Mouse (Mus musculus) kidney, postnatal 0 days (tissue): ENCODE measurements around the gene Rnaset2a. TPM values are rescaled to one million over a fixed set of nuclear protein-coding genes. Genes with fewer than 3 reads are reported as not detected.
"Not testable (repeated sequence)": the region's sequence is repeated elsewhere in the genome, so short reads cannot be mapped to it uniquely, and the experiment has no call there.

Experiments used
- ATAC-seq: fragments of 200-750 bp; cut with Nextera tagmentation; replicated peaks from 2 replicates; pipeline ENCODE4 v1.8.0; 2017; ENCODE audit warnings: low read depth, moderate number of reproducible peaks, moderate TSS enrichment, moderate library complexity; ENCODE audit not compliant: low FRiP score
- DNase-seq: peaks from one replicate; pipeline ENCODE4 v3.0.0-alpha.2; 2016; ENCODE audit warnings: low spot score
- H3K27ac ChIP-seq: fragments of 300-500 bp; sonication (generic); 2 replicates; pipeline ENCODE4 v1.5.1; 2014; ENCODE audit warnings: mild to moderate bottlenecking
- H3K27me3 ChIP-seq: fragments of 300-500 bp; sonication (generic); 2 replicates; pipeline ENCODE4 v1.6.1; 2014; ENCODE audit warnings: low read length, mixed read lengths; ENCODE audit not compliant: insufficient read depth
- H3K36me3 ChIP-seq: fragments of 300-500 bp; sonication (generic); 2 replicates; pipeline ENCODE4 v1.6.1; 2014; ENCODE audit warnings: low read length, mixed read lengths; ENCODE audit not compliant: insufficient read depth
- H3K4me1 ChIP-seq: fragments of 300-500 bp; sonication (generic); replicated peaks from 2 replicates; pipeline ENCODE4 v1.6.1; 2014; ENCODE audit warnings: antibody characterized with exemption, low read length, mixed read lengths; ENCODE audit not compliant: insufficient read depth
- H3K4me2 ChIP-seq: fragments of 300-500 bp; sonication (generic); 2 replicates; pipeline ENCODE4 v1.6.1; 2014; ENCODE audit warnings: mild to moderate bottlenecking, low read length, moderate library complexity, mixed read lengths
- H3K4me3 ChIP-seq: fragments of 300-500 bp; sonication (generic); replicated peaks from 2 replicates; pipeline ENCODE4 v1.5.1; 2014; ENCODE audit warnings: low read depth, low read length
- H3K9ac ChIP-seq: fragments of 300-500 bp; sonication (generic); 2 replicates; pipeline ENCODE4 v1.6.1; 2014; ENCODE audit warnings: low read depth, low read length
- H3K9me3 ChIP-seq: fragments of 300-500 bp; sonication (generic); replicated peaks from 2 replicates; pipeline ENCODE4 v1.6.1; 2016; ENCODE audit warnings: low read length, inconsistent platforms, mixed read lengths
- WGBS: fragments of 180-500 bp; shearing (Covaris S2); extraction: QIAGEN DNeasy Blood & Tissue Kit; methylation state at CpG from one replicate; pipeline ENCODE4 v1.1.7; 2014; 5-methylcytosine and 5-hydroxymethylcytosine counted together
- polyA plus RNA-seq: library from polyadenylated mRNA; unstranded; fragments of >200 nt; fragmentation: Nextera tagmentation; extraction: Ambion mirVana; gene quantifications from 2 replicates; pipeline ENCODE4 v1.2.1, GENCODE M21; 2015

Rnaset2a gene
- polyA plus RNA-seq, 1 experiment from 2014 or later = 98.7 TPM

GRCm38 (mm10) chr17:8129578-8129977 is 18.3 kb downstream of the Rnaset2a start:
- not testable (repeated sequence) for H3K36me3 ChIP-seq, H3K9ac ChIP-seq, H3K4me2 ChIP-seq, DNase-seq, H3K27ac ChIP-seq, H3K4me1 ChIP-seq, H3K4me3 ChIP-seq, ATAC-seq, H3K27me3 ChIP-seq, H3K9me3 ChIP-seq
- WGBS = 87% methylated on average over 9 of the region's 9 CpGs

- H3K9ac ChIP-seq, H3K9me3 ChIP-seq, H3K27me3 ChIP-seq, H3K4me3 ChIP-seq, DNase-seq, ATAC-seq, H3K4me1 ChIP-seq, H3K27ac ChIP-seq, H3K36me3 ChIP-seq, H3K4me2 ChIP-seq: not testable (repeated sequence)
- 75% methylated on average over 1 of the region's 7 CpGs for WGBS
Observed at GRCm38 (mm10) chr17:8128326-8128993, 19.4 kb downstream of the Rnaset2a start.

GRCm38 (mm10) chr17:8124586-8124985 is 23.3 kb downstream of the Rnaset2a start:
- ATAC-seq = not testable (repeated sequence)

GRCm38 (mm10) chr17:8122974-8123373 is 24.9 kb downstream of the Rnaset2a start:
- H3K4me1 ChIP-seq, H3K27me3 ChIP-seq, H3K27ac ChIP-seq, H3K9ac ChIP-seq, H3K9me3 ChIP-seq, H3K4me3 ChIP-seq, H3K36me3 ChIP-seq, DNase-seq, H3K4me2 ChIP-seq: not testable (repeated sequence)
- no CpG with 5 or more reads among the region's 3 CpGs for WGBS
- 0 out of 2 replicates have a peak, but pooled peaks have one; percentile 13 for ATAC-seq

More at GRCm38 (mm10) chr17:8124586-8124985, 23.3 kb downstream of the Rnaset2a start:
- not testable (repeated sequence) for H3K27ac ChIP-seq, H3K4me3 ChIP-seq, DNase-seq, H3K9me3 ChIP-seq, H3K4me1 ChIP-seq, H3K4me2 ChIP-seq, H3K36me3 ChIP-seq, H3K27me3 ChIP-seq, H3K9ac ChIP-seq
- 92% methylated on average over 2 of the region's 6 CpGs for WGBS

GRCm38 (mm10) chr17:8116928-8117327 is 31.0 kb downstream of the Rnaset2a start:
- WGBS = no CpG with 5 or more reads among the region's 6 CpGs
- ATAC-seq = not testable (repeated sequence)

GRCm38 (mm10) chr17:8116378-8116777 is 31.5 kb downstream of the Rnaset2a start:
- ATAC-seq, H3K27me3 ChIP-seq, H3K9me3 ChIP-seq, H3K4me3 ChIP-seq, H3K36me3 ChIP-seq, H3K9ac ChIP-seq, H3K4me1 ChIP-seq, H3K27ac ChIP-seq, H3K4me2 ChIP-seq: not testable (repeated sequence)
- WGBS = 65% methylated on average over 6 of the region's 11 CpGs
- peak; percentile 29 for DNase-seq

More at GRCm38 (mm10) chr17:8116928-8117327, 31.0 kb downstream of the Rnaset2a start:
- H3K9ac ChIP-seq, H3K4me1 ChIP-seq, H3K4me3 ChIP-seq, H3K4me2 ChIP-seq, H3K27me3 ChIP-seq, H3K9me3 ChIP-seq, H3K36me3 ChIP-seq, DNase-seq, H3K27ac ChIP-seq: not testable (repeated sequence)

- not testable (repeated sequence) for H3K4me3 ChIP-seq, H3K27me3 ChIP-seq, H3K36me3 ChIP-seq, H3K27ac ChIP-seq, H3K9me3 ChIP-seq, H3K4me1 ChIP-seq, H3K4me2 ChIP-seq, ATAC-seq, H3K9ac ChIP-seq, DNase-seq
- WGBS = no CpG with 5 or more reads among the region's 1 CpGs
Observed at GRCm38 (mm10) chr17:8112199-8112598, 35.7 kb downstream of the Rnaset2a start.

- H3K27ac ChIP-seq, H3K9me3 ChIP-seq, H3K27me3 ChIP-seq, H3K4me2 ChIP-seq, H3K4me1 ChIP-seq, DNase-seq, H3K36me3 ChIP-seq, H3K9ac ChIP-seq, H3K4me3 ChIP-seq: not testable (repeated sequence)
- WGBS = 50% methylated on average over 3 of the region's 6 CpGs
- ATAC-seq = 0 out of 2 replicates have a peak, but pooled peaks have one; percentile 18
Observed at GRCm38 (mm10) chr17:8101297-8101609, 46.6 kb downstream of the Rnaset2a start.

GRCm38 (mm10) chr17:8100405-8101296 is 47.2 kb downstream of the Rnaset2a start:
- H3K9me3 ChIP-seq, H3K4me1 ChIP-seq, DNase-seq, H3K9ac ChIP-seq, H3K4me2 ChIP-seq, H3K36me3 ChIP-seq, H3K27ac ChIP-seq, H3K4me3 ChIP-seq, H3K27me3 ChIP-seq: not testable (repeated sequence)
- WGBS = 26% methylated on average over 7 of the region's 26 CpGs
- ATAC-seq = peak; percentile 60; the same call in 1 of the 2 replicates
